Comparison of ENCODE assay signal across 10 mouse cellular contexts in the genomic region with DNA sequence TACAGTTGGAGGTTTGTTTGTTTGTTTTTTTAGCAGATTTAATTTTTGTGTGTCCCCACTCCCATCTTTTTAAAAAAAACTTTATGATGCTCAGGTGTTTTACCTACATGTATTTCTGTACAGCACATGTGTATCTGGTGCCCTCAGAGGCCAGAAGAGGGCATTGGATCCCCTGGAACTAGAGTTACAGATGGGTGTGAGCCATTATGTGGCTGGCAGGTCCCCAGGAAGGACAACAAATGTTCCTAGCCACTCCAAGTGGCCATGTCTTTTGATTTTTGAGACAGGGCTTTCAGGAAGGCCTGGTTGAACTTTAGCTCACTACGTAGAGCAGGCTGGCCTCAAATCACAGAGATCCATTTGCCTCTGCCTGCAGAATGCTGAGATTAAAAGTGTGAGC.
DNase-seq lines count a peak whose midpoint lies in the region; ATAC-seq and TF ChIP-seq lines count a peak whose summit lies in the region.
"Had no signal": no experiment of that assay in that cellular context is flagged by ENCODE, and none has a peak within 500 bp of the region (broad histone marks: within the 10 kb centered on the region; RNA-seq: fewer than 3 reads in every experiment).

No protein-coding gene starts in this region.

- H3K4me3 ChIP-seq in heart, adult 2 months = no peak overlapping the region
- H3K4me3 ChIP-seq in heart, embryonic 11.5 days (ENCODE audit: low read depth, low read length) = no peak overlapping the region
- H3K4me3 ChIP-seq: forebrain, embryonic 13.5 days; megakaryocyte, embryonic 14.5 days had no signal

- no peak overlapping the region for H3K4me2 ChIP-seq in heart, embryonic 11.5 days
- H3K4me2 ChIP-seq: forebrain, embryonic 13.5 days had no signal

- peak in 1 of 2 experiments; percentile 38 for DNase-seq in heart, adult 2 months
- DNase-seq in lung, adult 18-20 months = peak; percentile 35 to 63
- DNase-seq in lung, postnatal 4 days = no peak
- DNase-seq in adipocyte (ENCODE audit: low spot score) = peak; percentile 59
- peak; percentile 48 to 64 for DNase-seq in kidney, postnatal 25 days
- DNase-seq in ovary, postnatal 36 days (ENCODE audit: low spot score) = no peak
- no peak for DNase-seq in right cerebral cortex, postnatal 25 days

- no peak for TF ChIP-seq POLR2A in heart, adult 2 months (IDR thresholded peaks at IDR 0.05; ENCODE audit: insufficient read depth, low read depth, low read length)

- no peaks in the 10 kb centered on the region for H3K27me3 ChIP-seq in heart, adult 2 months (ENCODE audit: control insufficient read depth, insufficient read depth, low read length)
- H3K27me3 ChIP-seq in heart, embryonic 11.5 days (ENCODE audit: control insufficient read depth, insufficient read depth, low read length) = no peaks in the 10 kb centered on the region
- H3K27me3 ChIP-seq: forebrain, embryonic 13.5 days; megakaryocyte, embryonic 14.5 days had no signal

- no peaks in the 10 kb centered on the region for H3K9me3 ChIP-seq in heart, embryonic 11.5 days (replicated peaks; ENCODE audit: control insufficient read depth, low read length)
- H3K9me3 ChIP-seq: forebrain, embryonic 13.5 days; megakaryocyte, embryonic 14.5 days had no signal

- no peaks in the 10 kb centered on the region; the same call in none of the 2 replicates for H3K4me1 ChIP-seq in heart, adult 2 months (ENCODE audit: control insufficient read depth, insufficient read depth, low read length)
- no peaks in the 10 kb centered on the region for H3K4me1 ChIP-seq in heart, embryonic 11.5 days (ENCODE audit: control insufficient read depth, insufficient read depth, low read length)
- H3K4me1 ChIP-seq: forebrain, embryonic 13.5 days had no signal

- TF ChIP-seq EP300 in heart, adult 2 months (IDR thresholded peaks at IDR 0.05; ENCODE audit: insufficient read depth, low read depth, low read length) = no peak

- no peaks in the 10 kb centered on the region for H3K36me3 ChIP-seq in heart, adult 2 months (ENCODE audit: control insufficient read depth, insufficient read depth, low read length)
- H3K36me3 ChIP-seq in heart, embryonic 11.5 days (ENCODE audit: control insufficient read depth, insufficient read depth, low read length) = no peaks in the 10 kb centered on the region

- no peak for ATAC-seq in heart, embryonic 11.5 days (replicated peaks; ENCODE audit: insufficient number of reproducible peaks, low FRiP score, low TSS enrichment)
- ATAC-seq: forebrain, embryonic 13.5 days had no signal

- no peak overlapping the region for H3K27ac ChIP-seq in heart, adult 2 months
- H3K27ac ChIP-seq in heart, embryonic 11.5 days (ENCODE audit: low read depth, low read length) = no peak overlapping the region
- H3K27ac ChIP-seq: forebrain, embryonic 13.5 days had no signal

- no peak overlapping the region for H3K9ac ChIP-seq in heart, adult 2 months (ENCODE audit: low read depth, low read length)
- H3K9ac ChIP-seq in heart, embryonic 11.5 days (ENCODE audit: low read depth, low read length) = no peak overlapping the region
- H3K9ac ChIP-seq: forebrain, embryonic 13.5 days had no signal

- WGBS in heart, adult 2 months = 71% methylated on average over 1 of the region's 1 CpGs
- WGBS in heart, embryonic 11.5 days (ENCODE audit: insufficient replicate concordance) = 65% methylated on average over 1 of the region's 1 CpGs

- peak; percentile 65 for TF ChIP-seq CTCF in heart, adult 2 months (IDR thresholded peaks at IDR 0.05)

- intact Hi-C loops in heart, adult 2 months (cut with DNase I) = loop anchor here (2.0 to 5.0 kb wide), 2 partner anchors 274 to 314 kb away; no protein-coding TSS in a partner anchor

- H3K79me2 ChIP-seq in heart, adult 2 months (replicated peaks; ENCODE audit: control insufficient read depth, insufficient read depth, low read length) = no peaks in the 10 kb centered on the region

Comparison
In these comparisons a context has a peak if more than half of its experiments do, and no peak if none do; other contexts are left out.
1. DNase-seq: peak in lung, adult 18-20 months (2 of 2), adipocyte (single experiment) and kidney, postnatal 25 days (2 of 2); none in lung, postnatal 4 days (0 of 2), ovary, postnatal 36 days (single experiment) and right cerebral cortex, postnatal 25 days (single experiment).